Mouse (Mus musculus) G1E-ER4 (cell line): ENCODE results near the gene Slc22a23. TPM values are rescaled to one million over a fixed set of nuclear protein-coding genes. Genes with fewer than 3 reads are reported as not detected.

Experiments used
- GATA1 ChIP-seq: IDR thresholded peaks from one replicate; pipeline ENCODE4 v1.8.0; 2012; ENCODE audit warnings: low read length, inconsistent platforms
- polyA plus RNA-seq: library from polyadenylated mRNA; stranded (reverse); fragments of >175 nt; gene quantifications from 2 replicates; pipeline ENCODE4 v1.2.3, GENCODE M21; 2012

The Slc22a23 gene
- polyA plus RNA-seq, 1 experiment, result 145 TPM

- TF ChIP-seq GATA1, result no peak
Observed at GRCm38 (mm10) chr13:34132299-34132698, 212.7 kb downstream of the Slc22a23 start.

- TF ChIP-seq GATA1, result no peak
Observed at GRCm38 (mm10) chr13:34131708-34132060, 213.3 kb downstream of the Slc22a23 start.

- no peak for TF ChIP-seq GATA1
Observed at GRCm38 (mm10) chr13:34131011-34131707, 213.8 kb downstream of the Slc22a23 start.

GRCm38 (mm10) chr13:34130226-34130731 lies 214.7 kb downstream of the Slc22a23 start, which contains the start of gene Tubb2b:
TSS of gene Tubb2b (minus strand) at chr13:34130466.
- TF ChIP-seq GATA1, result no peak

GRCm38 (mm10) chr13:34129485-34130225 lies 215.3 kb downstream of the Slc22a23 start:
- no peak for TF ChIP-seq GATA1

Other genes with a start within 250 kb of the Slc22a23 start
- 0.60 and 1.2 TPM in 2 replicates for gene Tubb2b, start 214.7 kb downstream of the Slc22a23 start, polyA plus RNA-seq
- 27.5 and 39.4 TPM in 2 replicates for gene Psmg4, start 182.2 kb downstream of the Slc22a23 start, polyA plus RNA-seq